Mouse (Mus musculus): ENCODE data around the gene Tnfsfm13. TPM values are rescaled to one million over a fixed set of nuclear protein-coding genes. Genes with fewer than 3 reads are reported as not detected.

The Tnfsfm13 gene
- total RNA-seq, 2 experiments from 2014 or later, result 3.6 to 6.6 TPM

- no peak for ATAC-seq (replicated peaks; ENCODE audit: poor library complexity, severe bottlenecking)
These were observed 38.4 kb downstream of the Tnfsfm13 start for GRCm38 (mm10) chr11:69657462-69657881.

GRCm38 (mm10) chr11:69656617-69657461, 39.1 kb downstream of the Tnfsfm13 start:
- peak; percentile 36; the same call in 1 of the 2 replicates for ATAC-seq (replicated peaks; ENCODE audit: poor library complexity, severe bottlenecking)

DNA sequence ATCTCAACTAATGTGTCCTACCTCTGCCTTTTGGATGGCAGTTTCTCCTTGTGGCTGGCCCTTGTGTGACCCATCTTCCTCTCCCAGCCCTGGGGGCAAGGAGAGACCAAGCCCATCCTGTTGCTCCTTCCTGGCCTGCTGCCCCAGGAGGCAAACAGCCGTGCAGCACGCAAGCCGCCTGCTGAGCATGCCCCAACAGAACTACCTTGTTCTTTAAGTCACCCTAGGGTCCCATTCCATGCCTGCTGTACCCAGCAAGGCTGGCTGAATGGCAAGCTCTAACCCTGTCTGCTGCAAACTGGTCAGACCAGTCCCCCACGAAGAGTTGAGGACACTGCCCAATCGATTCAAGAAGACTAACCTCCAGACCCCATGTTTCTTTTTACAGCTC, 39.8 kb downstream of the Tnfsfm13 start:
- ATAC-seq (replicated peaks; ENCODE audit: poor library complexity, severe bottlenecking), result no peak

- ATAC-seq (replicated peaks; ENCODE audit: poor library complexity, severe bottlenecking), result peak; percentile 54; the same call in 1 of the 2 replicates
These were observed 40.4 kb downstream of the Tnfsfm13 start, which contains the start of gene Sox15 for GRCm38 (mm10) chr11:69655264-69656064. Gene Sox15 (plus strand): TSS chr11:69655314.

GRCm38 (mm10) chr11:69654760-69655159, 41.1 kb downstream of the Tnfsfm13 start:
- ATAC-seq (replicated peaks; ENCODE audit: poor library complexity, severe bottlenecking), result no peak

- no peak for ATAC-seq (replicated peaks; ENCODE audit: poor library complexity, severe bottlenecking)
These were observed 42.5 kb downstream of the Tnfsfm13 start for GRCm38 (mm10) chr11:69653399-69653798.

- ATAC-seq (replicated peaks; ENCODE audit: poor library complexity, severe bottlenecking), result no peak
These were observed 50.0 kb downstream of the Tnfsfm13 start for GRCm38 (mm10) chr11:69645860-69646259.

DNA sequence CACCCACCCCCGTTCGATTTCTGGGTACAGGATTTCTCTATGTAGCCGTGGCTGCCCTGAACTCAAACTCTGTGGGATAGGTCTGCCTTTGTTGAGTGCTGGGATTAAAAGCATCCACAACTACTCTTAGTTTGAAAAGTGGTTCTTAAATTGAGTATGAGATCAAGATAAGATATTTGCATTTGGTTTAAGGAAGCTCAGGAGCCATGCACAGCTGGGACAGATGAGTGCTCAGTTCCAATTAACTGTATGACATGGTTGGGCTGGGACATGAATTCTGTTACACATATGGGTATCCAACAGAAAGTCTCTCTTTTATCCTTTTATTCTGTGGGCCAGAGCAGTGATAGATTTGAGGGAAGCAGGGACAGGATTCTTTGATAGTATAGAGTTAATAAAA, 60.4 kb downstream of the Tnfsfm13 start:
- ATAC-seq (replicated peaks; ENCODE audit: poor library complexity, severe bottlenecking), result no peak

GRCm38 (mm10) chr11:69633128-69633866, 62.6 kb downstream of the Tnfsfm13 start:
- ATAC-seq (replicated peaks; ENCODE audit: poor library complexity, severe bottlenecking), result peak; percentile 7

Other genes with a start within 250 kb of the Tnfsfm13 start
Only the 30 nearest of the 36 such genes appear.
- gene Dnah2, start 147.0 kb downstream of the Tnfsfm13 start, total RNA-seq (2014; fragmentation: Nextera tagmentation), result 0.11 and 3.5 TPM in 2 replicates
- not detected in 2 replicates for gene Dnah2, start 147.0 kb downstream of the Tnfsfm13 start, total RNA-seq (2017)
- gene Efnb3, start 135.9 kb downstream of the Tnfsfm13 start, total RNA-seq (2014; fragmentation: Nextera tagmentation), result not detected in 2 replicates
- not detected in 2 replicates for gene Efnb3, start 135.9 kb downstream of the Tnfsfm13 start, total RNA-seq (2017)
- gene Wrap53, start 115.8 kb downstream of the Tnfsfm13 start, total RNA-seq (2014; fragmentation: Nextera tagmentation), result 8.0 and 18.8 TPM in 2 replicates
- 6.5 and 11.3 TPM in 2 replicates for gene Wrap53, start 115.8 kb downstream of the Tnfsfm13 start, total RNA-seq (2017)
- 215 and 226 TPM in 2 replicates for gene Trp53, start 115.7 kb downstream of the Tnfsfm13 start, total RNA-seq (2014; fragmentation: Nextera tagmentation)
- 56.8 and 58.0 TPM in 2 replicates for gene Trp53, start 115.7 kb downstream of the Tnfsfm13 start, total RNA-seq (2017)
- 1.7 and 3.0 TPM in 2 replicates for gene Atp1b2, start 90.2 kb downstream of the Tnfsfm13 start, total RNA-seq (2014; fragmentation: Nextera tagmentation)
- 0.10 TPM in 1 of 2 replicates, not detected in the other for gene Atp1b2, start 90.2 kb downstream of the Tnfsfm13 start, total RNA-seq (2017)
- not detected in 2 replicates for gene Shbg, start 78.2 kb downstream of the Tnfsfm13 start, total RNA-seq (2014; fragmentation: Nextera tagmentation)
- not detected in 2 replicates for gene Shbg, start 78.2 kb downstream of the Tnfsfm13 start, total RNA-seq (2017)
- gene Sat2, start 74.1 kb downstream of the Tnfsfm13 start, total RNA-seq (2014; fragmentation: Nextera tagmentation), result not detected in 2 replicates
- 1.8 TPM in 1 of 2 replicates, not detected in the other for gene Sat2, start 74.1 kb downstream of the Tnfsfm13 start, total RNA-seq (2017)
- 47.4 and 65.8 TPM in 2 replicates for gene Fxr2, start 63.1 kb downstream of the Tnfsfm13 start, total RNA-seq (2014; fragmentation: Nextera tagmentation)
- 34.1 and 37.1 TPM in 2 replicates for gene Fxr2, start 63.1 kb downstream of the Tnfsfm13 start, total RNA-seq (2017)
- gene Sox15, start 40.8 kb downstream of the Tnfsfm13 start, total RNA-seq (2014; fragmentation: Nextera tagmentation), result not detected in 2 replicates
- not detected in 2 replicates for gene Sox15, start 40.8 kb downstream of the Tnfsfm13 start, total RNA-seq (2017)
- 40.7 and 48.6 TPM in 2 replicates for gene Mpdu1, start 33.5 kb downstream of the Tnfsfm13 start, total RNA-seq (2014; fragmentation: Nextera tagmentation)
- gene Mpdu1, start 33.5 kb downstream of the Tnfsfm13 start, total RNA-seq (2017), result 58.5 and 67.9 TPM in 2 replicates
- gene Cd68, start 29.9 kb downstream of the Tnfsfm13 start, total RNA-seq (2014; fragmentation: Nextera tagmentation), result 29.7 and 52.0 TPM in 2 replicates
- gene Cd68, start 29.9 kb downstream of the Tnfsfm13 start, total RNA-seq (2017), result 27.0 and 47.7 TPM in 2 replicates
- gene Eif4a1, start 23.7 kb downstream of the Tnfsfm13 start, total RNA-seq (2014; fragmentation: Nextera tagmentation), result 969 and 995 TPM in 2 replicates
- 1,214 and 1,335 TPM in 2 replicates for gene Eif4a1, start 23.7 kb downstream of the Tnfsfm13 start, total RNA-seq (2017)
- 99.4 and 106 TPM in 2 replicates for gene Senp3, start 14.0 kb downstream of the Tnfsfm13 start, total RNA-seq (2014; fragmentation: Nextera tagmentation)
- 95.6 and 98.9 TPM in 2 replicates for gene Senp3, start 14.0 kb downstream of the Tnfsfm13 start, total RNA-seq (2017)
- gene Tnfsf13, start 10.3 kb downstream of the Tnfsfm13 start, total RNA-seq (2014; fragmentation: Nextera tagmentation), result 5.4 and 27.7 TPM in 2 replicates
- gene Tnfsf13, start 10.3 kb downstream of the Tnfsfm13 start, total RNA-seq (2017), result 38.0 and 41.8 TPM in 2 replicates
- 2.1 and 6.1 TPM in 2 replicates for gene Tnfsf12, start 249 bp downstream of the Tnfsfm13 start, total RNA-seq (2014; fragmentation: Nextera tagmentation)
- 0.46 and 1.6 TPM in 2 replicates for gene Tnfsf12, start 249 bp downstream of the Tnfsfm13 start, total RNA-seq (2017)
- 153 and 165 TPM in 2 replicates for gene Polr2a, start 62.5 kb upstream of the Tnfsfm13 start, total RNA-seq (2014; fragmentation: Nextera tagmentation)
- 30.2 and 38.5 TPM in 2 replicates for gene Polr2a, start 62.5 kb upstream of the Tnfsfm13 start, total RNA-seq (2017)
- not detected in 2 replicates for gene Slc35g3, start 65.9 kb upstream of the Tnfsfm13 start, total RNA-seq (2014; fragmentation: Nextera tagmentation)
- not detected in 2 replicates for gene Slc35g3, start 65.9 kb upstream of the Tnfsfm13 start, total RNA-seq (2017)
- gene Zbtb4, start 69.8 kb upstream of the Tnfsfm13 start, total RNA-seq (2014; fragmentation: Nextera tagmentation), result 1.8 and 2.1 TPM in 2 replicates
- 0.26 and 0.43 TPM in 2 replicates for gene Zbtb4, start 69.8 kb upstream of the Tnfsfm13 start, total RNA-seq (2017)
- not detected in 2 replicates for gene Chrnb1, start 99.8 kb upstream of the Tnfsfm13 start, total RNA-seq (2014; fragmentation: Nextera tagmentation)
- gene Chrnb1, start 99.8 kb upstream of the Tnfsfm13 start, total RNA-seq (2017), result 0.82 TPM in 1 of 2 replicates, not detected in the other
- gene Fgf11, start 105.8 kb upstream of the Tnfsfm13 start, total RNA-seq (2014; fragmentation: Nextera tagmentation), result 1.6 and 2.9 TPM in 2 replicates
- gene Fgf11, start 105.8 kb upstream of the Tnfsfm13 start, total RNA-seq (2017), result not detected in 2 replicates
- gene Tmem102, start 109.5 kb upstream of the Tnfsfm13 start, total RNA-seq (2014; fragmentation: Nextera tagmentation), result not detected in 2 replicates
- gene Tmem102, start 109.5 kb upstream of the Tnfsfm13 start, total RNA-seq (2017), result not detected in 2 replicates
- gene Gm39566, start 119.2 kb upstream of the Tnfsfm13 start, total RNA-seq (2014; fragmentation: Nextera tagmentation), result not detected in 2 replicates
- not detected in 2 replicates for gene Gm39566, start 119.2 kb upstream of the Tnfsfm13 start, total RNA-seq (2017)
- gene Spem2, start 122.4 kb upstream of the Tnfsfm13 start, total RNA-seq (2014; fragmentation: Nextera tagmentation), result not detected in 2 replicates
- not detected in 2 replicates for gene Spem2, start 122.4 kb upstream of the Tnfsfm13 start, total RNA-seq (2017)
- not detected in 2 replicates for gene Spem1, start 126.1 kb upstream of the Tnfsfm13 start, total RNA-seq (2014; fragmentation: Nextera tagmentation)
- gene Spem1, start 126.1 kb upstream of the Tnfsfm13 start, total RNA-seq (2017), result not detected in 2 replicates
- 13.5 and 33.1 TPM in 2 replicates for gene Nlgn2, start 141.7 kb upstream of the Tnfsfm13 start, total RNA-seq (2014; fragmentation: Nextera tagmentation)
- 4.0 and 7.4 TPM in 2 replicates for gene Nlgn2, start 141.7 kb upstream of the Tnfsfm13 start, total RNA-seq (2017)
- 294 and 359 TPM in 2 replicates for gene Tmem256, start 142.4 kb upstream of the Tnfsfm13 start, total RNA-seq (2014; fragmentation: Nextera tagmentation)
- gene Tmem256, start 142.4 kb upstream of the Tnfsfm13 start, total RNA-seq (2017), result 118 and 164 TPM in 2 replicates
- gene Plscr3, start 150.3 kb upstream of the Tnfsfm13 start, total RNA-seq (2014; fragmentation: Nextera tagmentation), result 108 and 109 TPM in 2 replicates
- 24.9 and 25.2 TPM in 2 replicates for gene Plscr3, start 150.3 kb upstream of the Tnfsfm13 start, total RNA-seq (2017)
- 0.60 TPM in 1 of 2 replicates, not detected in the other for gene Tnk1, start 162.6 kb upstream of the Tnfsfm13 start, total RNA-seq (2014; fragmentation: Nextera tagmentation)
- not detected in 2 replicates for gene Tnk1, start 162.6 kb upstream of the Tnfsfm13 start, total RNA-seq (2017)
- gene Tmem95, start 181.9 kb upstream of the Tnfsfm13 start, total RNA-seq (2014; fragmentation: Nextera tagmentation), result not detected in 2 replicates
- gene Tmem95, start 181.9 kb upstream of the Tnfsfm13 start, total RNA-seq (2017), result not detected in 2 replicates
- gene Kctd11, start 185.3 kb upstream of the Tnfsfm13 start, total RNA-seq (2014; fragmentation: Nextera tagmentation), result 0.41 and 4.2 TPM in 2 replicates
- gene Kctd11, start 185.3 kb upstream of the Tnfsfm13 start, total RNA-seq (2017), result 1.1 and 2.6 TPM in 2 replicates

Data from granulocyte monocyte progenitor cell, adult 5-6 weeks (primary cell).